Mouse (Mus musculus): Measurements from ENCODE around the gene Cc2d2a. TPM values are rescaled to one million over a fixed set of nuclear protein-coding genes. Genes with fewer than 3 reads are reported as not detected.

The Cc2d2a gene
- polyA plus RNA-seq, 1 experiment from 2014 or later = 7.2 TPM

DNA sequence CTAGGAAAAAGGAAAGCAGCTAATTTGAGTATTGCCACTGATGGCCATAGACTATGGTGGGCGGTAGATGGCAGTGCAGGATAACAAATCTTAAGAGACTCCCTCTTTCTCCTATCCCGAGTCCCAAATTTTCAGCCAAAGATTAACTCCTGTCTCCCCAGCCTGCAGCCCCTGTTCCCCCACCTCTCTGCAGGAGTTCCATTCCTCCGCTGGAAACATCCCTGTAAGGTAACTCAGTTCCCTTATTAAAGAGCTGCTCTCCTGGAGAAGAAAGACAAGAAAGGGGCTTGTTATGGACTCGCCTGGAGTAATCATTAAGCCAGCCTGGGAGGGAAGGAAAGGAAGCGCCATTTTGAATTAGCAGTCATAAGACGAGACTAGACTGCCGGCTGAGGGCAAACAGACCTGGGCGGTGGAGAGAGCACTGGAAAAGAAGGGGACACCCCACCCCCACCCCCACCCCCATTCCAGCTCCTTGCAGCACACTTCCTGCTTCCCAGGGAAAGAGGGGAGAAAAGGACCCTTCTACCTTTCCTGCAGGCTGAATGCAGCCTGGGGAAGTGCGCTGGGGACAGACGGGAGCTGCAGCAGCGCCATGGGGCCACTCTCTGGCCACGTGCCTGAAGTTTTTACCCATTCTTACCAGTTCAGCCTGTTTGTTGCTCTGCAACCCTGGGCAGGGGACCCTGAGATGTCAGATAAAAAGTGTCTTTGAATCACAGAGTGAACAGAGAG is 10.2 kb downstream of the Cc2d2a start:
- Histone ChIP-seq H3K4me3 (peak overlapping the region; percentile 47), H3K27ac (peak overlapping the region; percentile 62; the same call in 1 of the 2 replicates)
- 1% methylated on average over 12 of the region's 12 CpGs for WGBS

DNA sequence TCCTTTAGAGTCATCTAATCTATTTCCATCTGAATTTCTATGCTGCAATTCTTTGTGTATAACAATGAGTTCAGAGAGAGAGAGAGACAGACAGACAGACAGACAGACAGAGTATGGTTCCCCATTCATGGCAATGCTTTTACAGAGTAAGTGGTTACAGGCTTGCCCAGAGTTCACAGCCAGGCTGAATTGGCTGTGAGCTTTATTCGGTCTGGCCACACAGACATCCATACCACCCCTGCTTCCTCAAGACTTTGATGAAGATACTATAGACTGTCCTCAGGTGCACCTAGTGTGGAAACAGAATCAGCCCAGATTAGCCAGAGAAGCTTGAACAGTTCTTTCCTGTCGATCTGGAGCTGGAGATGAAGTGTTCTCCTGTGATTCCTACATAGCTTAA is 10.9 kb downstream of the Cc2d2a start:
- ATAC-seq (ENCODE audit: low FRiP score, low read depth) = no peak
- WGBS = 81% methylated on average over 2 of the region's 2 CpGs
- Histone ChIP-seq H3K9me3 (no peaks in the 10 kb centered on the region), H3K4me1 (peaks cover 4% of the 10 kb centered on the region), H3K9ac (peak overlapping the region; percentile 66; the same call in 1 of the 2 replicates), H3K4me3 (0 out of 2 replicates have a peak overlapping the region, but pooled peaks have one; percentile 47), H3K36me3 (peaks cover 10% of the 10 kb centered on the region; the same call in 1 of the 2 replicates), H3K27ac (no peak overlapping the region), H3K4me2 (replicated peaks) (peak overlapping the region; percentile 60), H3K27me3 (replicated peaks) (no peaks in the 10 kb centered on the region)

More for the DNA sequence above, 10.2 kb downstream of the Cc2d2a start:
- Histone ChIP-seq H3K9ac (peak overlapping the region; percentile 66), H3K4me1 (peaks cover 4% of the 10 kb centered on the region), H3K27me3 (replicated peaks) (no peaks in the 10 kb centered on the region), H3K9me3 (no peaks in the 10 kb centered on the region), H3K4me2 (replicated peaks) (peak overlapping the region; percentile 60), H3K36me3 (peaks cover 10% of the 10 kb centered on the region; the same call in 1 of the 2 replicates)
- ATAC-seq (ENCODE audit: low FRiP score, low read depth) = peak; percentile 94

DNA sequence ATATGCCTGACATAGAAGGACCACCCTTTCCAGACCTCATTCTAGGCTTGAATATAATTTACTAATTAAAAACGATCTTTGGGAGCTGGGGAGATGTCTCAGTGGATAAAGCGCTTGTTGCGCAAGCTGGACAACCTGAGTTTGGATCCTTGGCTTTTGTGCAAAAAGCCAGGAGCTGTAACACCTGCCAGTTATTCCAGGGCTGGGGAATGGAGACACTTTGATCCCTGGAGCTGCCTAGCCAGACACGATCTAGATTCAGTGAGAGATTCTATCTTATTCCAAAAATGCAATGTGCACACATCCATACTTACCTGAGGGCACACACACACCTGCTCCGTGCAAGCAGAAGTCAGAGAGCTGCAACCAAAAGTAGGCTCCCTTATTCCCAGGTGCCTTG is 23.3 kb downstream of the Cc2d2a start:
- no peak for ATAC-seq (ENCODE audit: low FRiP score, low read depth)
- Histone ChIP-seq H3K27me3 (replicated peaks) (no peaks in the 10 kb centered on the region), H3K27ac (no peak overlapping the region), H3K4me3 (no peak overlapping the region), H3K9ac (no peak overlapping the region), H3K9me3 (no peaks in the 10 kb centered on the region), H3K36me3 (peaks cover 65% of the 10 kb centered on the region), H3K4me1 (no peaks in the 10 kb centered on the region), H3K4me2 (replicated peaks) (no peak overlapping the region)
- WGBS = 90% methylated on average over 5 of the region's 5 CpGs

DNA sequence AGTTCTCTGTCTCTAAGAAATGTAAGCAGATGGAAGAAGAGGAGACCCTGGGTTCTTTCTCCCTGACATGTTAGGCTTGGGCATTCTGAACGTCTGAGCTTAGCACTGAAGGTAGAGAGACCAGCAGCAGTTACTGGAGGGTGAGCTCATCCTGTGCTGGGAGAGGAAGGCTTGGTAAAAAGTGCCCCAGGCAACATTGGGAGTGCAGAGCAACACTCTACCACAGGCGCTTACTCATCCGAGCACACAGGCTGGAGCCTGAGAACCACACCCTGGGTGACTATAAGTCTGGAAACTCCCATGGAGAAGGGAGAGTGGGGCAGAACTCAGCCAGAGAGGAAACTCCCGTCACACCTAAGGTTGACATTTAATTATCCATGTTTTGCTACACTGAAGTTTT is 30.3 kb downstream of the Cc2d2a start:
- no peak for ATAC-seq (ENCODE audit: low FRiP score, low read depth)
- Histone ChIP-seq H3K4me1 (no peaks in the 10 kb centered on the region), H3K4me3 (no peak overlapping the region), H3K9me3 (no peaks in the 10 kb centered on the region), H3K36me3 (peaks cover 43% of the 10 kb centered on the region), H3K4me2 (replicated peaks) (no peak overlapping the region), H3K9ac (no peak overlapping the region), H3K27me3 (replicated peaks) (no peaks in the 10 kb centered on the region), H3K27ac (no peak overlapping the region)
- WGBS = 81% methylated on average over 4 of the region's 4 CpGs

DNA sequence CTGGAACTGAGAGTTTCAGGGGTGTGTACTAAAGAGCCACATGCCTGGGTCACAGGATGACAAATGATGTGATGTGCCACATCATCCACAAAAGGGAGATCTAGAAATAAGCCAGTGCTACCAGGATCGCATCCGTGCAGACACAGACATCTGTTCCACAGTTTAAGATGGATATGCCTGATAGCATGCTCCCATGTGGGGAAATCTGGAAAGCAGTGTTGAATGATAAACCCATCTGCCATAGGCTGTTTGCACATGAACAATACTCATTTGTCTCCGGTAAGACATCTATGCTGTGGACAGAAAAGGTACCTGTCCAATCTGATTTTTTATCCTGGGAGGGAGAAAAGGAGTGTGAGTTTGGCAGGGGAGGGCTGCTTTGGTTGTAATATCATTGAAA is 35.0 kb downstream of the Cc2d2a start:
- 80% methylated on average over 3 of the region's 3 CpGs for WGBS
- H3K27ac ChIP-seq = no peak overlapping the region
- H3K9ac ChIP-seq = no peak overlapping the region
- no peak for ATAC-seq (ENCODE audit: low FRiP score, low read depth)
- H3K4me3 ChIP-seq = no peak overlapping the region
- H3K27me3 ChIP-seq (replicated peaks) = no peaks in the 10 kb centered on the region
- H3K4me2 ChIP-seq (replicated peaks) = no peak overlapping the region
- H3K4me1 ChIP-seq = no peaks in the 10 kb centered on the region
- H3K36me3 ChIP-seq = peaks cover 33% of the 10 kb centered on the region
- H3K9me3 ChIP-seq = no peaks in the 10 kb centered on the region

DNA sequence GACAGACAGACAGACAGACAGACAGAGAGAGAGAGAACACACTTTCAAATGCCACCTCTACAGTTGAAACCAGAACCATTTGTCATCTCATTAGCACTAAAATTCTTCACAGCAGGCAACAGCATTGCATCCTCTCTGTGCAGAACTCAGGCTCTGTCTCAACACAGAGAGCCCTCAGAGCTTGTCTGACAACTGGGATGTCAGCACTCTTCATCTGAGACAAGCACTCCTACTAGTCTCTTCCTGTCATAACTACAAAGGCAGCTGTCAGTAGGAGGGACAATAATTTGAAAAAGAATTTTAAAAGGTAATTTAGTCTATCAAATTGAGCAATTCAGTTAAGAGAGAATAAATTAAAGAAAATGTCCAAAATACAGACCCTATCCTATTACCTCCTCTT is 37.1 kb downstream of the Cc2d2a start:
- H3K27me3 ChIP-seq (replicated peaks) = no peaks in the 10 kb centered on the region
- no peaks in the 10 kb centered on the region for H3K9me3 ChIP-seq
- H3K4me1 ChIP-seq = no peaks in the 10 kb centered on the region
- H3K9ac ChIP-seq = no peak overlapping the region
- H3K36me3 ChIP-seq = peaks cover 46% of the 10 kb centered on the region
- H3K27ac ChIP-seq = no peak overlapping the region
- H3K4me2 ChIP-seq (replicated peaks) = no peak overlapping the region
- H3K4me3 ChIP-seq = no peak overlapping the region
- no peak for ATAC-seq (ENCODE audit: low FRiP score, low read depth)

DNA sequence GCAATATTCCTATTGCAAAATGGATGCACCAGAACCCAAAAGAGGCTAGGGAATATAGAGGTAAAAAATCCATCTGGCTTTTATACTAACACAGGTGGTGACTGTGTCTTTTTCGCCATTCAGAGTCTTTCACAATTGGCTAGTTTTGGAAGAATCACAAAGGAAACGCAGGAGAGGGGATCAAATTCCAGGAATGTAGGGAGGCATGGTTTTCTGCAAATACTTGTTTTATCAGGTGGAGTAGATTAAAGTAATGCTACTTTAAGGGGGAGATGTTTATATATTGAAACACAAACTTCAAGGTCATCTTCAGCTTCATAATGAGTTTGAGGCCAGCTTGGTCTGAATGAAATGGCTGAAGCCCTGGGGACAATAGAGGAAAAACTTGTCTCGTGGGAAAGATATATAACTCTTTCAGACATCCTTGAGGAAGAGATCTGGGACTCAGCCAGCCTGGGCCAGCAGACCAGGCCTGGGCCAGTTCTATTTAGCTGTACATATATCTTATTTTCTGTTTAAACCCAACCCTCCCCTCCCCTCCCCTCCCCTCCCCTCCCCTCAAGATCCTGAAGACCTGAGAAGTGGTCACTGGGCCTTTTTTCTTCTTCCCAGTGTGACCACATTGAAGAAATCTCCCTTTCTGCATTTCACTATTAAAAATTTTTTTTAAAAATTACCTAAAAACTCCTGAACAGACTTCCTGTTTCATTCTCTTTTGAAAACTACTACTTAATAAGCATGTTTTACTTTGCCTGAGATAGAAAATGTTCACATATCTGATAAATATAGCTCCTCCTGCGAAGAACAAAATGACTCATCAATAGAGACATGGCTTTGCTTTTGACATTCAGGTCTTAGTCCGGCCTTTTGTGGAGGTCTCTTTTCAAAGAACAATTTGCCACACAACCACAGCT is 59.6 kb downstream of the Cc2d2a start:
- no peaks in the 10 kb centered on the region for H3K4me1 ChIP-seq
- no peak overlapping the region for H3K4me2 ChIP-seq (replicated peaks)
- H3K27me3 ChIP-seq (replicated peaks) = no peaks in the 10 kb centered on the region
- no peak overlapping the region for H3K9ac ChIP-seq
- 77% methylated on average over 5 of the region's 5 CpGs for WGBS
- peaks cover 16% of the 10 kb centered on the region; the same call in 1 of the 2 replicates for H3K36me3 ChIP-seq
- H3K27ac ChIP-seq = no peak overlapping the region
- H3K9me3 ChIP-seq = no peaks in the 10 kb centered on the region
- H3K4me3 ChIP-seq = no peak overlapping the region
- no peak for ATAC-seq (ENCODE audit: low FRiP score, low read depth)

DNA sequence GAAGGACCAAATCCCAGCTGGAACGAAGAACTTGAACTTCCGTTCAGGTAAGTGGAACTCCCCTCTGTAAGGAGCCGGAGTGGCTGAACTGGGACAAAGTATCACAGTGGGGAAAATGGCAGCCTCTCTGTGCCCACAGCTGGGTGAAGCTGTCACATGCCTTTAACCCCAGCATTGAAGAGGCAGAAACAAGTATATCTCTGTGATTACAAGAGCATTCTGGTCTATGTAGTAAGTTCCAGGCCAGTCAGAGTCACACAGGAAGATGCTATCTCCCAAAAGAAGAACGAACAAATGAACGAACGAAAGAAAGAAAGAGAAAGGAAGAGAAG is 60.3 kb downstream of the Cc2d2a start:
- Histone ChIP-seq H3K4me3 (no peak overlapping the region), H3K27ac (no peak overlapping the region), H3K27me3 (replicated peaks) (no peaks in the 10 kb centered on the region), H3K4me2 (replicated peaks) (no peak overlapping the region), H3K36me3 (peaks cover 16% of the 10 kb centered on the region; the same call in 1 of the 2 replicates), H3K4me1 (no peaks in the 10 kb centered on the region), H3K9me3 (no peaks in the 10 kb centered on the region), H3K9ac (no peak overlapping the region)
- no peak for ATAC-seq (ENCODE audit: low FRiP score, low read depth)
- WGBS = 90% methylated on average over 6 of the region's 6 CpGs

DNA sequence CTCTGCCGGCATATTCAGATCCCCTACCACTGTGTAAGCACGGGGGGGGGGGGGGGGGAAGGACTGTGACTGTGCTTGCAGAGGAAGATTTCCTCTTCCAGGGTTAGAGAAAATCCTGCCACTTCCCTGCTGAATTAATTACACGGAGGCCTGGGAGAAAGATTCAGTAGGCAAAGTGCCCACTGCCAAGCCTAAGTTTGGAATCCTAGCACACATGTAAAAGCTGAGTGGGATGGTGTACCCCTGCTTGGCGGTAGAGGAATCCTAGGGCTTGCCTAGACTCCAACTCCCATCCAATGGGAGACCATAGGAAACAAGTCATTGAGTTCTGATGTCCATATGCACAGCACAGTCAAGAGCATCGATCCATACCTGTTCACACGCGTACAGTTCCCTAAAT is 61.7 kb downstream of the Cc2d2a start:
- Histone ChIP-seq H3K4me3 (no peak overlapping the region), H3K27ac (no peak overlapping the region), H3K4me1 (no peaks in the 10 kb centered on the region), H3K36me3 (peaks cover 9% of the 10 kb centered on the region; the same call in 1 of the 2 replicates), H3K9ac (no peak overlapping the region), H3K27me3 (replicated peaks) (no peaks in the 10 kb centered on the region), H3K4me2 (replicated peaks) (no peak overlapping the region), H3K9me3 (no peaks in the 10 kb centered on the region)
- 86% methylated on average over 7 of the region's 7 CpGs for WGBS
- no peak for ATAC-seq (ENCODE audit: low FRiP score, low read depth)

DNA sequence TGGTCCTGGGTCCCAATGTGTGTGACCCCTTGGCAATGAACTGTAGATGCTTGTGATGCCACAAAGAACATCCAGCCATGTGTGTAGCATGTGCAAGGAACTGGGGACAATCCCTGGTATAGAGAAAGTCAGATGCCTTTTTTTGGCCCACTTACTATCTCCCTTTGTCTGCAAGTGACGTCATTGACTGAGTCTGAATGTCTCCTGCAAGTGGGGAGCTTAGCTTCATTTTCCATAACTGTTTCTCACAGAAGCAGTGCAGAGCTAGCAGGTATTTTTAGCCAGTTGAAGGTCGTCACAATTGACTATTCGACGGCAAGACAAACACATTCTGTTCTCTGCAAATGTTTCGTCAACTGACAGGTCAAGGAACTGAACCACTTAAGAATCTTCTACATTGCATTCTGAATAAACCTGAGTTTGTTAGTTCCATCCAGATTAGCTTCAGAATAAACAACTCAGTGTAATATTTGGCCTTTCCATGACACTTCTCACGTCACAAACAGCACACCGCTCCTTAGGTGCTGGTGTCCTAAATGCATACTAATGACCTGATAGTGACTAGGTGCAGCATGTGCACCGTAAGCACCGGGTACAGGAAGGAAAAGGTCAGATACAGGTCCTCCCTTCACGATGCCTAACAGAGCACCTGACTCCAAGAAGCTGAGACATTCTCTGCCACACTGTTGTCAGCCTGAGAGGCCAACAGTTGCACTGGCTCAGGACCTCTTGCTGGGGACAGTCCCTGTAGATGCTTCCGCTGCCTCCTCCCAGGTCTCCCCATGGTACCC is 66.4 kb downstream of the Cc2d2a start:
- no peaks in the 10 kb centered on the region for H3K4me1 ChIP-seq
- 0 out of 2 replicates have a peak, but pooled peaks cover 4% of the 10 kb centered on the region for H3K36me3 ChIP-seq
- no peak overlapping the region for H3K9ac ChIP-seq
- H3K4me2 ChIP-seq (replicated peaks) = no peak overlapping the region
- H3K4me3 ChIP-seq = no peak overlapping the region
- H3K9me3 ChIP-seq = no peaks in the 10 kb centered on the region
- H3K27me3 ChIP-seq (replicated peaks) = no peaks in the 10 kb centered on the region
- 84% methylated on average over 11 of the region's 11 CpGs for WGBS
- ATAC-seq (ENCODE audit: low FRiP score, low read depth) = no peak
- H3K27ac ChIP-seq = no peak overlapping the region

DNA sequence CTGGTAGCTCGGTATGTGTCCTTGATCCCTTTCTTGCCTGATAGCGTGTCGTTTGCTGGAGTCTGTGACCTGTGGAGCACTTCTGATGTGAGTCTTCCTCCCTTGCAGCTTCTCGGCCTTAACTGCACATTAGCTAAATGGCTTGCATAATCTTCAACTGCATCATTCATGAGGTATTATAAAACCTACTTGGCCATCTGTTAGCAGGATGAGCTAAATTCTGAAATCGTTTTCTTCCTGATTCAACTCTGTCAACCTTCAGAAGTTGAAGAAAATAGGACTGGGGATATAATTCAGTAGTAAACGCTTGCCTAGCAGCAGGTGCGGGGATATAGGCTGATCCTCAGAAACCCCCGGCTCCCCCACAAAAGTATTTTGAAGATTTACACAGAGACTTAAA is 70.2 kb downstream of the Cc2d2a start:
- H3K9ac ChIP-seq = no peak overlapping the region
- peaks cover 14% of the 10 kb centered on the region for H3K36me3 ChIP-seq
- H3K9me3 ChIP-seq = no peaks in the 10 kb centered on the region
- ATAC-seq (ENCODE audit: low FRiP score, low read depth) = no peak
- H3K4me1 ChIP-seq = no peaks in the 10 kb centered on the region
- WGBS = 70% methylated on average over 8 of the region's 8 CpGs
- no peak overlapping the region for H3K4me3 ChIP-seq
- no peaks in the 10 kb centered on the region for H3K27me3 ChIP-seq (replicated peaks)
- no peak overlapping the region for H3K27ac ChIP-seq
- H3K4me2 ChIP-seq (replicated peaks) = no peak overlapping the region

DNA sequence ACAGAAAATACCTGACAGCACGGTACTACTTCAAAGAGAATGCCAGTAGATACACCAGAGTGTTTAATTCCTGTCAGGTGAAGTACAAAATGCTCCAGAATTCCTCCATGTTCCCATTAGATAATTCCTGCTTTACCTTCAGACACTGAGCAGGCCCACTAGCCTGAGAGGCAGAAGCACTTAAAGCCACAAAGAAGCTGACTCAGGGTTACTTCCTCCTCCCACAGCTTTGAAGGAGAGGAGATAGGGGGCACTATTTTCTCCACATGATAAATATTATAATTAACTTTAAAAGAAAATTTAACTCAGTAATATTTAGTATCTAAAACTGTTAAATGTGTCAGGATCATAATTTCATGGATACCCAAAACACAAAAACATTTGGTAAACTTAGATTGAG is 82.0 kb downstream of the Cc2d2a start:
- Histone ChIP-seq H3K9ac (no peak overlapping the region), H3K4me2 (replicated peaks) (no peak overlapping the region), H3K4me1 (no peaks in the 10 kb centered on the region), H3K27ac (no peak overlapping the region), H3K9me3 (no peaks in the 10 kb centered on the region), H3K4me3 (no peak overlapping the region), H3K27me3 (replicated peaks) (no peaks in the 10 kb centered on the region), H3K36me3 (peaks cover 19% of the 10 kb centered on the region)
- ATAC-seq (ENCODE audit: low FRiP score, low read depth) = no peak
- WGBS = 94% methylated on average over 1 of the region's 1 CpGs

All from neural tube, embryonic 12.5 days (tissue).